Mouse (Mus musculus): ENCODE data around the gene Epb41l4b.

- TF ChIP-seq CTCF (IDR thresholded peaks at IDR 0.05; ENCODE audit: control insufficient read depth, insufficient read depth, insufficient replicate concordance, low read depth, low read length) = no peak
- no peak for TF ChIP-seq POLR2A (IDR thresholded peaks at IDR 0.05; ENCODE audit: control insufficient read depth, low read depth, low read length)
Measured at GRCm38 (mm10) chr4:57114617-57115592, 28.3 kb downstream of the Epb41l4b start.

Data from testis, adult 2 months (tissue).